Mouse (Mus musculus) mature B cell (primary cell): ENCODE results near the gene Ppil1.
"Not testable (repeated sequence)": the region's sequence is repeated elsewhere in the genome, so short reads cannot be mapped to it uniquely, and the experiment has no call there.

Source experiments
- in situ Hi-C: fragments of 300-500 bp; cut with MboI; formaldehyde crosslinking; loops from 2 replicates; pipeline ENCODE4 v1.14.3; 2019

The Ppil1 gene

DNA sequence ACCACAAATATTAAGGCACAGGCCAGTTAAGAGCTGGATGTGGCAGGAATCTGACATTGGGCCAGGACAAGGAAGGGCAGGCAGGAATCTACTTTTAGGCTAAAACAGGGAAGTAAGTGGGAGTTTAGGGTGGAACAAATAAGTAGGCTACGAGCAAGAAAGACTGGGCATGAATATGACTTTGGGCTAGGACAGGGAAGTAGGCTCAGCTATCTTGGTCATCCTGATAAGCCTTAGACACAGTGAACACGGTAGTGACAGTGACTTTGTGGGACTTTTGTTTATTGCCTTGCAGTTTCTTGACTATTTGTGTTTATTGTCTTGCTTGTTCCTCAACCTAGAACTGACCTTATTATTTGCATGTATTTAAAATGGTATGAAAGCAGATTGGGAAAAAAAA is 10.8 kb downstream of the Ppil1 start:
- in situ Hi-C loops, result no loop called here

DNA sequence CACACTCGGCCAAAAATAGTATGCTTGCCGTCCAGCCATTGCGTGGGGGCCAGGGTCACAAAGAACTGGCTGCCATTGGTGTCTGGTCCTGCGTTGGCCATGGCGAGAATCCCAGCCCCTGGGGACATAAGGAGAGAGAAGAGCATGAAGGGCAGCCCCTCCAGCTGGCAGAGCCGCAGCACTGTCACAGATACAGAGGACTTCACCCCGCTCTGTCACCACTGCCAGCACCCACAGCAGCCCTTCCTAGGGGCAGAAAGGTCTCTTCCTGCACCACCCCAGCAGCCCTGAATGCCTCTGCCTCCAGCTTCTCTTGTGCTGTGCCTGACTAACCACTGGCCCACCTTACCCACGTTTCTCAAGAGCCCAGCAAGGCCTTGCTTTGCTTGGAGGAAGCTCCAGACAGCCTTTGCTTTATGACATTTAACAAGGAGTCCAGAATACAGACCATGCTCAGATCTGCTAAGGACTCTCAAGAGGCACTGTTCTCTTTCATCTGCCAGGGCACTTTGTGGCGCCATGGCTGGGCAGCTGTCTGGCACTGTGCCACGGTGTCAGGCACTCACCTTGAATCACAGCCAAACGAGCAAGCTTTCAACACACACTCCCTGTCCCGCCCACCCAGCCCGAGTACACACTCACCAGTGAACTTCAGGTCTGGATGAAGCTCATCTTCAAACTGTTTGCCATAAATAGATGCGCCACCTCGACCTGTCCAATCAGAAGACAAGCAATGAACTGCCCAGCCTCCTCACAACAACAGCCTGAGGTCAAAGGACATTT is 12.2 kb downstream of the Ppil1 start:
- in situ Hi-C loops, result no loop called here

DNA sequence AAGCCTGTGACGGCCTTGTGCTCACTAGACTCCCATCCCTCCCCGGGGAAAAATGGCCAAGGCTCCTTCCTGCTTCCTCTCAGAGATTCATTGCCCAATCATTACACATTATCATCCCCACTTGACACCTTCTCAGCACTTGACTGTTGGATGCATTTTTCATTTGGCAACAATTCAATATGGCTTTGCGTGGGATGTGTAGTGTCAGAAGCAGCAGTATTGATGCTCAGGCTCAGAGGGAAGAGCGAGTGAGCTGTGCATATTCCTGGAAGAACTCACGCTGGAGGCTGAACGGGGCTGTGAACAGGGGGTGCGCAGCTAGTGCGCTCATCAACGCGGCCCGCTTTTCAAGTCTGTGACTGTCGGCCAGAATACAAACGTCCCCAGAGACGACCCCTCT is 13.0 kb downstream of the Ppil1 start:
- in situ Hi-C loops, result not testable (repeated sequence)

DNA sequence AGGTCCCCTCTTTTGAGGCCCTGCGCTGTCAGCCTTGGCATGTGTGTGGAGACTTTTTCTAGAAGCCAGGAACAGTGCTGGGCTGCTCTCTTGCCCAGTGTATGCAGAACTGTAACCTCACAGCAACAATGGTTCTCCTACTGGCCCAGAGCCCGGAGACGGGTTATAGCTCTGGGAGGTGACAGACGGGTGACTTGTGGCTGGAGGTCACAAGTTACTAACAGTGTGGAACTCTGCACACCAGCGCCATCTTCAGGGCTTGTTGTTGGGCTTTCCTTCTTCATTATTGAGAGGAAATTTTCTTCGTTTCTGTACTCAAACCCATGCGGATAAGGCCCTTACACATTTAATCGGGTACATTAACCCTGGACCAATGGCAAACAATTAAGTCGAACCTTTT is 14.5 kb downstream of the Ppil1 start:
- in situ Hi-C loops, result loop anchor here (5.0 kb wide), 1 partner anchor 72 kb away; no protein-coding TSS in a partner anchor

DNA sequence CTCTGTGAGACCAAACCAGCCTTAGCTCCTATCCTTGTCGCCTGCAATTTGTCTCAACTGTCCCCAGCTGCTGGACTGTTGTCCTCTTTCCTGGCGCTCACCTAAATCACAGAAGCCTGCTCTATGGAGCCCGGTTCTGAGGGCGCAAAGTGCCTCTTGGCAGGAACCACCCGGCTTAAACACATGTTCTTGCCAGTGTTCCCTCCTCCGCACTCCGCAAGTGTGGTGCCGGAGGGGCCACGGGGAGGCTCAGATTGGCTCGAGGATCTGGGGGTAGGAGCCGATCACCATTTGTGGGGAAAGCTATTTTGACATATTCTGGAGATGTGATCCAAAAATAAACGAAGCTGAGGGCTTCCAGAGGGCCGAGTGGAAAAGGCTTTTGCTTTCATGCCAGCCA is 16.1 kb downstream of the Ppil1 start:
- in situ Hi-C loops, result loop anchor here (5.0 kb wide), 1 partner anchor 71 kb away; no protein-coding TSS in a partner anchor

DNA sequence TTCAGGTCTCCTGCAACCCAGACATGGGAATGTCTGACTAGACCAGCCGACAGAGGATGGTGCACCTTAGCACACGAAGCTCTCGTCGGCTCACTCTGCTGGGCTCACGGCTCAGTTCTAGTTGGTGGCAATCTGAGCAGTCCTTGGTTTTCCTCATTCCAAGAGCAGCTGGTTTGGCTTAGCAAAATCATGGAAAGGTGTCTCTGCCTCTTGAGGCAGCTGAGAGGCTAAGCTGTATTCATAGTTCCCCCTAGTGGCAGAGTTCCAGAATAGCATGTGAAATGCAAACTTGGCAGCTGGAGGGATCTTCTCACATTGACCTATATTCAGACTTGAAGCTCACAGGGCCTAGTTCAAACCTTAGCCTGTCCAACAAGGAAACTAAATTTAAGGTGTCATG is 17.4 kb downstream of the Ppil1 start:
- in situ Hi-C loops, result loop anchor here (5.0 kb wide), 1 partner anchor 69 kb away; no protein-coding TSS in a partner anchor

DNA sequence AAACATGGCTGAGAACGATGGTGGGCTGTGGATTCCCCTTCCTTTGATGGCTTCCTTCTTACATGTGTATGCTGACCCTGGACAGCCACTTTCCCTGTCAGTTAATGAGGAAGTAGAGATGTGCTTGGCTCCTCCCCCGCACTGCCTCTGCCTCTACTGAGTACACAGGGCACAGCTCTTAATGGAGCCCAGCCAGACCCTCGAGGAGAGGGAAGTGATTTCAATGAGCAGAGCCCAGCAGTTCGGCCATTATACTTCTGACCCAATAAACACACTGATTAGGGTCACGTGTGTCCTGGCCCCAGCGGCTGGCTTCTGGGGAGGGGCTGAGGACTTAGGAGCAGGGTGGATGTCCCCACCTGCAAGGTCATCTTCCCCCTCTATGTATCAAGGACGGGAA is 18.3 kb downstream of the Ppil1 start:
- in situ Hi-C loops, result loop anchor here (5.0 kb wide), 1 partner anchor 68 kb away; no protein-coding TSS in a partner anchor

DNA sequence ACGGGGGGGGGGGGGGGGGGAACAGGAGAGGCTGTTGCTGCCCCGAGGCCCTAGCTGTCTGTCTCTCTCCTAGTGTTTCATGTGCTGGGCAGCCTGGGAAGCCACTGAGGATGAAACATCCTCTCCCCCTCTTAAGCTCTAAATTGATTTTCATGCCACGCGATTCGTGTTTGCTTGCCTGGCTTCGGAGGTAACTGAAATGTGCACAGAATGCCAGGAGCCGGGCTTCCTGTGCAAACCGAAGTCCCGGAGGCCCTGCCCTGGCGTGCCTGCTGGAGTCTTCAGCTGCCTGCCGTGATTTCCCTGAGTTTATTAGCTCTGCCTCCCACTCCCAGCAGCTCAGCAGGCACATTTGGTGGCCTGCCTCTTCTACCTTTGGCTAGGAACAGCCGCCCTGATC is 19.1 kb downstream of the Ppil1 start:
- in situ Hi-C loops, result loop anchor here (5.0 kb wide), 2 partner anchors 68 to 198 kb away; no protein-coding TSS in a partner anchor

DNA sequence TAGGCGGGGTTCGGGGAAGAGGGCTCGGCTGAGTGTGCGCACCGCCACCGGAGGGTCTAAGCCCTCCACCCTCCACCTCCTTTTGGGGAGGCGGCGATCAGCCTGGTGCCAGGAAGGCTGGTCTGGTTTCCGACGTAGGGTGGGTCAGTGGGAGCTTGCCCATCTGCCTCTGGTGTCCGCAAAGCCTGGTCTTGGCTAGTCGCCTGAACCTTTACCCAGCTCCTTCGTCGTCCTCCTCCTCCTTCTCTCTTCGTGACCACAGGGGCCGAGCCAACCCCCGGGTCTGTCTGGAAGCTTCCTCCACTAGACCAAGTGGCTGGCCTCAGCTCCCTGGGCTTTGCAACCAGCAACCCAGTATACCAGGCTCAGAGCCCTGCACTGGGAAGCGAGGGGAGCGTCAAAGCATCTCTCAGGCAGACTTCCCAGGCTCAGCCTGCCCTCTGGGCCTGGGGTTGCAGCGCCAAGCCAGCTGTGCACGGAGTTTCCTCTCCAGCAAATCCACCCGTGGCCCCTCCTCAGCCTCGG is 25.5 kb downstream of the Ppil1 start:
- in situ Hi-C loops, result no loop called here

DNA sequence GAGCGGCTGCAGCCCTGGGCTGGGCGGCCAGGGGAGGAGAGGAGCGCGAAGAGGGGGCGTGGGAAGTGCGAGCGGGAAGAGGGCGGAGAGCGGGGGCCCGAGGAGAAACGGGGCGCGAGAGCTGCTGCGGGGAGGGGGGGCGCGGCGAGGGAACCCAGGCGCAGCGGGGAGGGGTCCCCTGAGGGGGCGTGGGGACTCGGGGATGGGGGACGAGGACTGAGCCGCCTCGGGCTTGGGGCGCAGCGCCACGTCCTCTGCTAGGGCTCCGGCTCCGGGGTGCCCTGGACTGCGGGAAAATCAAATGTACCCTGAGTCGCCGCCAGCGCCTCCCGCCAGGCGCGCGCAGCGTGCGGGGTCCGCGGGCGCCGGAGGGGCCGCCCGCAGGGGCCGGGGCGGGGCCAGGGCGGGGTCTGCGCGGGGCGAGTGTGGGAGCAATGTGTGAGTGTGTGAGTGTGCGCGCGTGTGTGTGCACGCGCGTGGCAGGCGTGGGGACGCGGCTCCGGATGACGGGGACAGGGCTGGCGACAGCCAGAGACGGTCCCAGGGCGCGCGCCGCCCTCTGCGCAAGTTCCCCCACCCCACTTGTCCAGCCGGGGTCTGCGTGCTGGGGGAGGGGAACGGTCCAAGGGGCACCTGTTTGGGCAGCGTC is 26.1 kb downstream of the Ppil1 start, which contains the start of gene Cpne5:
Gene Cpne5 (minus strand): TSS at position 396 of the 649 bp plus-strand sequence.
- in situ Hi-C loops, result no loop called here

DNA sequence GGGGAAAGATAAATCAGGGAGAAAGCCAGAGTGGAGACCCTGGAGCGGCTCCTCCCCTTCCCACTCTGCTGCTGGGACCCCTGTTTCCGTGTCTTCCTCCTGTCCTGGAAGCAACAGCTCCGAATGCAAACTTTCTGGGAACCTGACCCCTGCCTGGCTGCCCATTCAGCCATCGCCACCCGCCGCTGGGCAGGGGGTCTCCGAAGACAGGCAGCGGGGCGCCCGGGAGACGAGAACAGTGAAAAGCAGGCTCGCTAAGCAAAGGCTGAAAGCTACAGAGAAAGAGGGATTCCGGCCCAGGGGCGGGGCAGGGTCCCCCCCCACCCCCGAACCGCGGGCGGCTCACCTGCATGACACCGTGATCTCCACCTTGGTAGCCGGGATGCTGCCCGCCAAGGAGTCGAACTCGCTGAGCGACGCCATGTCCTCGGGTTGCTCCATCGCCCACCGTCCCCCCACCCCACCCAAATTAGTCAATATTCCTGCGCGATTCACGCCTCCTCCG is 26.7 kb downstream of the Ppil1 start:
- in situ Hi-C loops, result no loop called here

DNA sequence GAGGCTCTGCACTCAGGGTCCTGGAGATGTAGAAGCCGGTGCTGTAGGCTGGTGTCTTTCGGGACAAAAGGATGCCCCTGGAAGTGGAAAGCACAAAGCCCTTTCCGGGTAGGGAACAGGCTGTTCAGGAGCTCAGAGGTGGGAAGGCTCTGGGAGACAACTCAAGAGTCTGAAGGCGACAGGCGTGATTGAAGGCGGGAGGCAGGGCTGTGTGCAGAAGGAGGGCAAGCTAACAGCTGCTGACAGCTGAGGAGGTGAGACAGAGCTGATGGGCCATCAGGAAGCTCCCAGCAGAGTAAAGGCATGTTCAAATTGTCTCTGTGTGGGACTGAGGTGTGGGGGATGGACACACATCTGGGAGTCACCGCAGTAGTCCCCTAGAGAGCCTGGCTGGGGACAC is 27.9 kb downstream of the Ppil1 start:
- in situ Hi-C loops, result no loop called here

DNA sequence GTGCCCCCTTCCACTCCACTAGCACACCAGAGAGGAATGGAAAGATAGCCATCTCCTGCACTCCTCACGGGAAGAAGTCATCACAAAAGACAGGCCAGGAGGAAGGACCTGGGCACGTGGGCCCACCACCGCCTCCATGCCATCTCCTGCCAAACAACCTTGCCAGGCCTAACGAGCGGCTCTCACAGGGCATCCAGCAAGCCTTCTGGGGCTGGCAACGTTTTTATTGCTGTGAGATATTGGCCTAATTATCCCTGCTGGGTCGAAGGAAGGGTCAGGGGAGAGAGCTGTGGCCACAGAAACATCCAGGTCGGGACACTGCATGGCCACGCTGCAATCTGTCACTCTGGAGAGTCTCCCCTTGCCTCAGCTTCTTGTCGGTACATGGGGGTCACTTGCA is 32.9 kb downstream of the Ppil1 start:
- in situ Hi-C loops, result no loop called here

DNA sequence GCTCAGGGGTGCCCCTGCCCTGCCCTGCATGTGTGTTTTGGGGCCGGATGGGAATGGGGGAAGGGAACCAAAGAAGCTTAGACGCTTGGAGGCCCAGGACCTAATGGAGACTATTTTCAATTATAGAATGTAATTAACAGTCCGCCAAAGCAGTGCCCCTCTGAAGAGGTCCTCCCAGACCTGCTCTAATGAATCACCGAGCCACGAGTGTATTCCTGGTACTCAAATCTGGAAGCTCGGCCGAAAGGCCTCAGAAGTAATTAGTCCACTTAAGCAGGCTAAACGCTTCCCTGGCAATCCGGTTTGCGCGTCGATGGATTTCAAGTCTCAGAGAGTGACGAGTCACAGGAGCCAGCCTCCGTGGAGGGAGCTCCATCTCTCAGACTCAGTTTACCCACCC is 43.4 kb downstream of the Ppil1 start:
- in situ Hi-C loops, result no loop called here

DNA sequence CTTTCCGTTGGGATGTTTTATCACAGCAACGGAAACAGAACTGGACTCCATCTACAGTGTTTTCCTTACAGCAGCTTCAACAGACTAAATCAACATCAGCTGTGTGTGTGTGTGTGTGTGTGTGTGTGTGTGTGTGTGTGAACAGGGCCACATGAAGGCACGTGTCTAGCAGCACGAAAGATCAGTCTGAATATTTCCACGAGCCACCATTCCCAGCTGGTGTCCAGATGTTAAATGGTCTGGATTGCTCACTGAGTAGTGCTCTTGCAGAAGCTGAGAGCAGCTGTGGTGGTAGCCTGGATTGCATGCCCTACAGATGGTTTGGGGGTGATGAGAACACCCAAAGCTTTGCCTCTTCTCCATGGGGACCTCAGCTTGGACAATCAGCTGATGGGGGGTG is 46.0 kb downstream of the Ppil1 start:
- in situ Hi-C loops, result no loop called here

DNA sequence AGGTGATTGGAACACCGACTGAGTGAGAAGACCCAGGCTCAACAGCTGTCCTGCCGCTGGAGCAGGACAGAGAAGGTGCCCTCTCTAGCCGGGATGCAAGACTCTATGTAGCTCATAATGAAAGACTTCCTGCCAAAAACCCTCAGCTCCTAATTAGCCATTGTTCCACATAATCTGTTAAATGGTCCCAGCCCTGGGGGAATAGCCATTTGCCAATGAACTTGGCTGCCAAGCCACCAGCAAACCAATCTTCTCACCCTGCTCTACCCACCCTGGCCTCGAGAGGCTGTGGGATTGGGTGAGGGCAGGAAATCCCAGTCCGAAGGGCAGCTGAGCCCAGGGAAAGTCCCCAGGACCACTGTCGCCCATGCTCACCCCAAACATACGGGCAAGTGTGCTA is 47.9 kb downstream of the Ppil1 start:
- in situ Hi-C loops, result no loop called here

DNA sequence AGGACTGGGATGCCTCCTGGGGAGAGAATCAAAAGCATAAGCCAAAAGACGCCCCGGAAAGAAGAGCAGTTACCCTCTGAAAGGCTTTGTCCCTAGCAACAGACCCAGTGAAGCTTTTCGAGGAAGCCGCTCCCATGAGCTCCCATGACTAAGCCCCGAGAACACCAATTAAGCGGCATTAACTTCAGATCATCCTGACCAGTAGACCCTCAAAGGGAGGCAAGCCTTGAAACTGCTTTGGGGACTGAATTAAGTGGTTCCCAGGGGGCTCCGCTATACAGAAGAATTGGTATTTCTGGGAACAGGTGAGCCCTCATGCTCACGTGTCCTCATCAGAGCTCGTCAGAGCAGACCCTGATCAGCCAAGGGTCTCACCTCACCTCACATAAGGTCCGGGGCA is 49.3 kb downstream of the Ppil1 start:
- in situ Hi-C loops, result no loop called here

DNA sequence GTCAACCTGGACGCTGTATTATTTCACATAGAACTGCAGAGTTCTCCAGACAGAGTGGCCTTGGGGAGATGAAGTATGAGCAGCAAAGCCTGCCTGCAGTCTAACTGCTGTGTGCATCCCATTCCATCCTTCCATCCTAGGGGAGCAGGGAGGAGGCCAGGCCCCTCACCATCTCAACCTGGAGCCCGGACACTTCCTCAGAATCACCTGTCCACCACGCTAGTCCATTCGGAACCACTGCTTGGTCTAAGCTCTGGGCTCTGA is 49.9 kb downstream of the Ppil1 start:
- in situ Hi-C loops, result no loop called here

DNA sequence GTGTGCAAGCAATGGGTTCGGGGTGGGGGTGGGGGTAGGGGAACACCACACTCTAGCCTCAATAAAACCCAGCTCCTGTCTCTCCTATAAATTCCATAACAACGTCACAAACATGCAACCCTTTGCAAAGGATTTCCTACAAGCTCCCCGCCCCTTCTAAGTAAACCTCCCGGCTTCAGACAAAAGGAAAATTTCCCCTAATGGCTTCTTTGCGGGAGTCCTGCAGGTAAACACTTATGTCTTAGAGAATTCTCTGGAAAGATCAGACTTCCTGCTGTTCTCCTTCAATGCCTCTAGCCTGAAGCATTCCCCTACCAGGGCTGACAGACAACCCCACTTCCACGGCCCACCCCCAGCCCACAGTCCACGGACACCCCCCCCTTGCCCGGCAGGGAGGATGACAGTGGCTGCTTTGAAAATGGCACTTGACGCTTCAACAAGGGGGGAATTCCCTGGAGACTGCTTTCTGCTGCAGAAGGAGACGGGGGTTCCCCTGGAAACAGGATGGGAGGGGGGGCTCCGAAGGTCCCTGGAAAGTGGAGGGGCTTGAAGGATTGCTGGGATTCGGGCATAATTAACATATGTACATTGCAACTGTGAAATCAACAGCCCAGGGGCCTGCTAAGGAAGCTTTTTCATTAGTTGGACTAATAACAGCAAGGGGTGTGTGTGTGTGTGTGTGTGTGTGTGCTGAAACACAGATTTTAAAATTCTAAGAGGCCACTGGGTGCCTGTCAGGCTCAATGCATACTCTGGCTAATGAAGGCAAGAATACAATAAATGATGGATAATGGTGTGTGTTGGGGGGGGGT is 50.4 kb downstream of the Ppil1 start:
- in situ Hi-C loops, result no loop called here

DNA sequence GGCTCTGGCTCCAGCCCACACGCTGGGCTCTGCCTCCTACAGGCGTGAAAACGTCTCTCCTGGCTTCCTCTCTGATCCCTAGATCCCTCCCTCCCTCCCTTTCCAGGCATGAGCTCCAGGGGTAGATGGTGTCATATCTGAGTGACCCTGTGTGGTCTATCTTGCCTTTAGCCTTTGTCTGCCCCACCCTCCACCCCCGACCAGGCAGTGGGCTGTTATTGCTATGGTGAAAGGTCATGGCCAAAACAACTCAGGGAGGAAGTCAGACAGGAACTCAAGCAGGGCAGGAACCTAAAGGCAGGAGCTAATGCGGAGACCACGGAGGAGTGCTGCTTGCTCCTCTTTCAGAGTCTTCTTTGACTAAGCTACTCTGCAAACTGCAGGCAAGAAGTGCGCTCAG is 52.1 kb downstream of the Ppil1 start:
- in situ Hi-C loops, result no loop called here

DNA sequence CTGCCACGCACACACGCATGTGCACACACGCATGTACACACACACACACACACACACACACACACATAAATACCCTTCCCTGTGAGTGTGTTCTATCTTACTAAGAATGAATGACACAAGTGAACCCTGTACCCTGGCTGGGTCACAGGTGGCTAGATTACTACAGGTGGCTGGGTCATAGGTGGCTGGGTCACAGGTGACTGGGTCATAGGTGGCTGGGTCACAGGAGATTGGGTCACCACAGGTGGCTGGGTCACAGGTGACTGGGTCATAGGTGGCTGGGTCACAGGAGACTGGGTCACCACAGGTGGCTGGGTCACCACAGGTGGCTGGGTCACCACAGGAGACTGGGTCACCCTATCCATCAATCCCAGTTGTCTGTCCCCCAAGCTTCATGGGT is 53.9 kb downstream of the Ppil1 start:
- in situ Hi-C loops, result no loop called here

DNA sequence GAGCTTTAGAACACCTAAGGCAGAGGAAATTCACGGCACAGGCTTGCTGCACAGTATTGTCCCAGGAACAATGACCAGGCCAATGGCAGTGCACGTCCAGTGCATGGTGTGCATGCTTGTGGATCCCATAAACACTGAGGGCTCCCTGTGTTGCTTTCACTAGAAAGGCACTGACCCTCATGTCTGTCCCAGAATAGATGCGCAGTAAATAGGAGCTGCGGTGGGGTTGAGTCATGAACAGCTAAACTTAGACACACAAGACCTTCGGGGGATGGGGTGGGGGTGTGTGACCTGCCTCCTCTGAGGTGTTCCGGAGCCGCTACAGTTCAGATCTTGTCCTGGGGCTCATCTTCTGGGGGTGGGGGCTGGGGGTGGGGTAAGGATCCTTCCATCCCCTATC is 57.9 kb downstream of the Ppil1 start:
- in situ Hi-C loops, result no loop called here
